Mouse (Mus musculus) testis, adult 2 months (tissue): Measurements from ENCODE around the gene Mrpl19. TPM values are rescaled to one million over a fixed set of nuclear protein-coding genes. Genes with fewer than 3 reads are reported as not detected.

Experiments
- H3K27ac ChIP-seq: fragments of 200-500 bp; 2 replicates; pipeline ENCODE4 v1.5.1; 2012; ENCODE audit warnings: low read depth, low read length; ENCODE audit not compliant: control insufficient read depth, insufficient read depth
- H3K27me3 ChIP-seq: fragments of 200-500 bp; 2 replicates; pipeline ENCODE4 v1.6.1; 2012; ENCODE audit warnings: mild to moderate bottlenecking, low read length, moderate library complexity; ENCODE audit not compliant: control insufficient read depth, insufficient read depth
- H3K36me3 ChIP-seq: fragments of 200-500 bp; 2 replicates; pipeline ENCODE4 v1.6.1; 2012; ENCODE audit warnings: mild to moderate bottlenecking, low read length; ENCODE audit not compliant: control insufficient read depth, insufficient read depth
- H3K4me1 ChIP-seq: fragments of 200-500 bp; 2 replicates; pipeline ENCODE4 v1.6.1; 2012; ENCODE audit warnings: low read length; ENCODE audit not compliant: control insufficient read depth, insufficient read depth
- H3K4me3 ChIP-seq: fragments of 200-500 bp; 2 replicates; pipeline ENCODE4 v1.5.1; 2012; ENCODE audit warnings: low read depth, mild to moderate bottlenecking, low read length, moderate library complexity, mixed read lengths; ENCODE audit not compliant: control insufficient read depth
- CTCF ChIP-seq: fragments of 200-500 bp; IDR thresholded peaks from 2 replicates; pipeline ENCODE4 v1.5.1; 2012; ENCODE audit warnings: low read depth, mild to moderate bottlenecking, inconsistent platforms, low read length, moderate library complexity; ENCODE audit not compliant: control insufficient read depth, insufficient read depth, insufficient replicate concordance
- POLR2A ChIP-seq: fragments of 200-500 bp; IDR thresholded peaks from 2 replicates; pipeline ENCODE4 v1.6.1; 2012; ENCODE audit warnings: low read depth, mild to moderate bottlenecking, inconsistent platforms, low read length, moderate library complexity; ENCODE audit not compliant: control insufficient read depth
- polyA plus RNA-seq: library from polyadenylated mRNA; depleted of rRNA; stranded (reverse); fragments of >200 nt; gene quantifications from 2 replicates; pipeline ENCODE4 v1.2.3, GENCODE M21; 2012

Gene Mrpl19
- polyA plus RNA-seq, 1 experiment, result 2.1 TPM

DNA sequence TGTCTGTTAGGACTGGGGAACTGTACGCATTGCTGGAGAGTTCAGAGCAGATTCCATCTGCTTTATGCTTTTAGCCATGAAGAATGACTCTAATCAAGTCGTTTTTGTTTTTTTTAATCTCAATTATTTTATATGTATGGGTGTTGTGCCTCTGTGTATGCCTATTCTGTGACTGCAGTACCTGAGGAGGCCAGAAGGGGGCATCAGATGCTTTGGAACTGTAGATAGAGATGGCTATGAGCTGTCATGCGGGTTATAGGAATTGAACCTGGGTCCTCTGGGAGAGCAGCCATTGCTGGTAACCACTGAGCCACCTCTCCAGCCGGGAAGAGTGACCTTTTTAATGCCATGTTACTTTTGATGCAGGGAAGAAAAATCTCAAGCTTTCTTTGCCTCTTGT, 9.4 kb downstream of the Mrpl19 start:
- Histone ChIP-seq H3K36me3 (peaks cover 2% of the 10 kb centered on the region), H3K27ac (no peak overlapping the region), H3K27me3 (no peaks in the 10 kb centered on the region), H3K4me1 (peaks cover 2% of the 10 kb centered on the region; the same call in 1 of the 2 replicates), H3K4me3 (no peak overlapping the region)
- no peak for TF ChIP-seq POLR2A
- TF ChIP-seq CTCF, result no peak

DNA sequence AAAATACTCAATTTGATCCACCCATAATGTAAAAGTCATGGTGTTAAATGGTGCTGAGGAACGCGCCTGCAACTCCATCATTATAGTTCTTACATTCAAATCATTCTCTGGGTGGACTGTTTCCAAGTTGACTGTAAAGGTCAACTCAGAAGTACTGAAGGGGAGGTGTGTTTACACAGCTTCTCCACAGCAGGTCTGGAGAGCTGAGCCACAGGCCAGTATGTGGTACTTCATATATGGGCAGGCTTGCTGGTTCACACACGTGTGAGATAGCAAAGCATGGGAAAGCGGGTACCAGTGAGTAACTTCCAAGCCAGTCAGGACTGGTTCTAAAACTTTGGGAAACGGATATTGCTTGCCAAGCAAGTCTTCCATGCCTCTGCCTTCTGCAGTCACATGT, 10.6 kb downstream of the Mrpl19 start:
- no peak for TF ChIP-seq CTCF
- no peak for TF ChIP-seq POLR2A
- H3K36me3 ChIP-seq, result peaks cover 2% of the 10 kb centered on the region
- no peaks in the 10 kb centered on the region for H3K27me3 ChIP-seq
- no peak overlapping the region for H3K27ac ChIP-seq
- peaks cover 2% of the 10 kb centered on the region; the same call in 1 of the 2 replicates for H3K4me1 ChIP-seq
- no peak overlapping the region for H3K4me3 ChIP-seq

DNA sequence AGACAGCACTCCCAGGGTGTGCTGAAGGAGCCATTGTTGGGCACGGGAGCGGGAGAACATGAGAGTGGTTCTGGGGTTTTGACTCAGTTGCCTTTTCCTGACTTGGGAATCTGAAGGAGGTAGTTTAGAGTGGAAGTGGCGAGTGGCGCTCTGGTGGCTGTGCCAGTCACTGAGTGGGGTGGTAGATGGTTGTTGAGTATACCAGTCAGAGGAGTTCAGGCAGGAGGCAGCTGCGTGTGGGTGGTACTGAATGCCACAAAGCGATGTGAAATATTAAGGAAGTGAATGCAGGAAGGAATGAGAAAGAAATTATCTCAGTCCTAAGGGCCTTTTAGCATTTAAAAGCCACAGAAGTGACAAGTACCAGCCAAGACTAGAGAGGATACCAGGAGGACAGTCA, 18.9 kb downstream of the Mrpl19 start:
- no peak overlapping the region for H3K27ac ChIP-seq
- H3K4me3 ChIP-seq, result no peak overlapping the region
- H3K4me1 ChIP-seq, result no peaks in the 10 kb centered on the region
- H3K27me3 ChIP-seq, result no peaks in the 10 kb centered on the region
- H3K36me3 ChIP-seq, result no peaks in the 10 kb centered on the region
- TF ChIP-seq CTCF (no peak), POLR2A (no peak)

DNA sequence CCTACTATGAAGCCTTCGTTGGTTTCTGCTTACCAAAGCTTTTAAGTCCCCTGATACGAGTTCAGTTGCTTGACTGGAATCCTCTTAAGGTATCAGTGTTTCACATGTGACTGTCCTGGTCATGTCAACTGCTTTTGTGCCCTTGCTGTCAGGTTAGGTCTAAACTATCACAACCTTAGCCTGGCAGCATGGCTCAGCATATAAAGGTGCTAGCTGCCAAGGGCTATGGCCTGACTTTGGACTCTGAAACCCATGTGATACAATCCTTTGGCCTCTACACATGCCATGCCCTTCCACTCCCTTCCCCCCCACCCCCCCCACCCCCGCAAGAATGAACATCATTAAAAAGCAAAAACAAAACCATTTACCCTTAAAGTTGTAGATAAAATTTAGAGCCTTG, 21.3 kb downstream of the Mrpl19 start:
- no peak for TF ChIP-seq CTCF
- TF ChIP-seq POLR2A, result no peak
- H3K36me3 ChIP-seq, result no peaks in the 10 kb centered on the region
- H3K4me1 ChIP-seq, result no peaks in the 10 kb centered on the region
- no peak overlapping the region for H3K27ac ChIP-seq
- H3K4me3 ChIP-seq, result no peak overlapping the region
- H3K27me3 ChIP-seq, result no peaks in the 10 kb centered on the region

DNA sequence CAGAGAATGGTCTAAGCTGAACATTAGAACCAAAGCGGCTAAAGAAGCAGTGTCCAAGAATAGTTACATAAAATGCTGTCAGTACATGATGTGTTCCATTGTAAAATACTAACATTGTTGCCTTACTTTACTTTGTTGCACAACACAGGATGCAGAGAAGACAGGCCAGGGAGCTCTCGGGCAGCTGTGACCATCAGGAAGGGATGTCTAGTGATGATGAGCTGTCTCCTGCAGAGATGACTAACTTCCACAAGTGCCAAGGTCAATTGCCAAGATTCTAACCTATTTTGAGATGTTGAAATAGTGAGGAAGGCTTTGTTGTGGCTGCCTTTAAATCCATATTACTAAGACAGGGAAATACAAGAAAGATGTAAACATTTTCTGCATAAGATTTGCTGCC, 22.5 kb downstream of the Mrpl19 start:
- no peak for TF ChIP-seq CTCF
- TF ChIP-seq POLR2A, result no peak
- Histone ChIP-seq H3K27ac (no peak overlapping the region), H3K4me3 (no peak overlapping the region), H3K36me3 (no peaks in the 10 kb centered on the region; the same call in 1 of the 2 replicates), H3K27me3 (no peaks in the 10 kb centered on the region), H3K4me1 (no peaks in the 10 kb centered on the region)

DNA sequence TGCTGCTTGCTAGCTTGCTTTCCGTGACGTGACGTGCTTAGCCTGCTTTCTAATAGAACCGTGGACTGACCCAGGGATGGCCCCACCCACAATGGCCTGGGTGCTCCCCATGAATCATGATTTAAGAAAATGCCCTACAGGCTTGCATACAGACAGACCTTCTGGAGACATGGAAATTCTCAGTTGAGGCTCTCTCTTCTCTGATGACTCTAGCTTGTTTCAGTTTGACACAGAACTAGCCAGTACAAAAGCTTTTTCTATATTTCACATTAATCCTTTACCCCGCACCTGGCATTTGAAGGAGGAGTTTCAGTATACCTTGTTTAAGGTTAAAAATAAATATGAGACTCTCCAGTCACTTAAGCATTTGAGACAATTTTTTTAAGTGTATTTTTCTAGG, 24.0 kb downstream of the Mrpl19 start:
- Histone ChIP-seq H3K27me3 (no peaks in the 10 kb centered on the region), H3K4me3 (no peak overlapping the region), H3K27ac (no peak overlapping the region), H3K4me1 (no peaks in the 10 kb centered on the region), H3K36me3 (no peaks in the 10 kb centered on the region; the same call in 1 of the 2 replicates)
- TF ChIP-seq POLR2A, result no peak
- TF ChIP-seq CTCF, result no peak

DNA sequence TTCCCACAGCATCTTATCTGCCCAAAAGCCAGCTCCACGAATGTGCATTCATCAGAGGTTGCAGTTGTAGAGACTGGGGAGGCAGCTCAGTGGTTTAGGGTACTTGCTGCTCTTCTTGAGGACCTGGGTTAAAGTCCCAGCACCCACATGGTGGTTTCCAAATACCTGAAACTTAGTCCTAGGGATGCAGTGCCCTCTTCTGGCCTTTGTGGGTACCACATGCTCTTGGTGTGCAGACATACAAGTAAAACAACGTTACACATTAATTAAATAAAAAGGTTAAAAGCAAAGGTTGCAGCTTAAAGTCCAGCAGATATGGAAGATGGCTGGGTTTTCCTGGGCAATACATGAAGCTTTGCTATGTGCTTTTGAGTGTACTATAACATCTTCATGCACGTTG, 32.5 kb downstream of the Mrpl19 start:
- no peak overlapping the region for H3K27ac ChIP-seq
- H3K4me1 ChIP-seq, result no peaks in the 10 kb centered on the region
- TF ChIP-seq POLR2A (no peak), CTCF (no peak)
- H3K36me3 ChIP-seq, result no peaks in the 10 kb centered on the region; the same call in 1 of the 2 replicates
- H3K4me3 ChIP-seq, result no peak overlapping the region
- no peaks in the 10 kb centered on the region for H3K27me3 ChIP-seq

DNA sequence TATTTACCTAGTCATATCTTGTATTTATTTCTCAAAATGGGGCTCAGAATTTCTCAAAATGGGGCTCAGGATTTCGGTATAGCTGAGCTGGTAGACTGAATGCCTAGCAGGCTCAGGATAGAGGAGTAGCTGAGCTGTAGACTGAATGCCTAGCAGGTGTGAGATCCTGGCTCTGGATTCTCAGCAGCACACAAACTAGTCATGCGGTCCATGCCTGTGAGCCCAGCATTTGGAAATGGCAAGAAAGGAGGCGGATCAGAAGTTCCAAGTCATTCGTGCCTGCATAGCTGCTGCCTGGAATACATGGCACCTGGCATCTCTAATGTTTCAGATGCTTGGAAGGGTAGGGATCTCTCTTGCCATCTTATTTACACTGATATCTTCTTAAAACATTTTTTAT, 36.4 kb downstream of the Mrpl19 start:
- Histone ChIP-seq H3K4me1 (no peaks in the 10 kb centered on the region), H3K27me3 (no peaks in the 10 kb centered on the region), H3K36me3 (no peaks in the 10 kb centered on the region; the same call in none of the 2 replicates), H3K4me3 (no peak overlapping the region), H3K27ac (no peak overlapping the region)
- no peak for TF ChIP-seq POLR2A
